Mouse (Mus musculus) forebrain, embryonic 14.5 days (tissue): ENCODE measurements at regions not wholly inside any gene's neighbourhood (a gene's known extent, or its start where the extent isn't known, plus 50 kb on each side); places are given as distances from the start of the nearest gene placed in this dataset.
"Not testable (repeated sequence)": the region's sequence is repeated elsewhere in the genome, so short reads cannot be mapped to it uniquely, and the experiment has no call there.

ENCODE experiments used
- ATAC-seq: fragments of 200-750 bp; cut with Nextera tagmentation; 2 replicates; pipeline ENCODE4 v1.8.0; 2017; ENCODE audit warnings: mild to moderate bottlenecking, moderate library complexity
- DNase-seq: peaks from one replicate; pipeline ENCODE4 v3.0.0-alpha.2; 2015; ENCODE audit warnings: low spot score
- H3K27ac ChIP-seq: fragments of 300-500 bp; sonication (generic); 2 replicates; pipeline ENCODE4 v1.5.1; 2014; ENCODE audit warnings: low read depth, mild to moderate bottlenecking, control low read depth, low read length, moderate library complexity
- H3K27me3 ChIP-seq: fragments of 300-500 bp; sonication (generic); replicated peaks from 2 replicates; pipeline ENCODE4 v1.6.1; 2014; ENCODE audit warnings: low read length, control low read depth, mixed read lengths; ENCODE audit not compliant: control insufficient read depth, insufficient read depth
- H3K36me3 ChIP-seq: fragments of 300-500 bp; sonication (generic); 2 replicates; pipeline ENCODE4 v1.6.1; 2014; ENCODE audit warnings: low read length, control low read depth; ENCODE audit not compliant: control insufficient read depth, insufficient read depth
- H3K4me1 ChIP-seq: fragments of 300-500 bp; sonication (generic); 2 replicates; pipeline ENCODE4 v1.6.1; 2014; ENCODE audit warnings: antibody characterized with exemption, low read length, control low read depth; ENCODE audit not compliant: control insufficient read depth, insufficient read depth
- H3K4me2 ChIP-seq: fragments of 300-500 bp; sonication (generic); 2 replicates; pipeline ENCODE4 v1.6.1; 2014; ENCODE audit warnings: mild to moderate bottlenecking, control low read depth, low read length
- H3K4me3 ChIP-seq: fragments of 300-500 bp; sonication (generic); 2 replicates; pipeline ENCODE4 v1.5.1; 2014; ENCODE audit warnings: low read depth, low read length, control low read depth
- H3K9ac ChIP-seq: fragments of 300-500 bp; sonication (generic); 2 replicates; pipeline ENCODE4 v1.6.1; 2014; ENCODE audit warnings: mild to moderate bottlenecking, low read length, control low read depth, moderate library complexity
- H3K9me3 ChIP-seq: fragments of 300-500 bp; sonication (generic); replicated peaks from 2 replicates; pipeline ENCODE4 v1.6.1; 2016; ENCODE audit warnings: low read length, control low read depth, mixed read lengths; ENCODE audit not compliant: control insufficient read depth
- WGBS: fragments of 180-500 bp; shearing (Covaris S2); extraction: QIAGEN DNeasy Blood & Tissue Kit; methylation state at CpG from one replicate; pipeline ENCODE4 v1.1.7; 2014; 5-methylcytosine and 5-hydroxymethylcytosine counted together

DNA sequence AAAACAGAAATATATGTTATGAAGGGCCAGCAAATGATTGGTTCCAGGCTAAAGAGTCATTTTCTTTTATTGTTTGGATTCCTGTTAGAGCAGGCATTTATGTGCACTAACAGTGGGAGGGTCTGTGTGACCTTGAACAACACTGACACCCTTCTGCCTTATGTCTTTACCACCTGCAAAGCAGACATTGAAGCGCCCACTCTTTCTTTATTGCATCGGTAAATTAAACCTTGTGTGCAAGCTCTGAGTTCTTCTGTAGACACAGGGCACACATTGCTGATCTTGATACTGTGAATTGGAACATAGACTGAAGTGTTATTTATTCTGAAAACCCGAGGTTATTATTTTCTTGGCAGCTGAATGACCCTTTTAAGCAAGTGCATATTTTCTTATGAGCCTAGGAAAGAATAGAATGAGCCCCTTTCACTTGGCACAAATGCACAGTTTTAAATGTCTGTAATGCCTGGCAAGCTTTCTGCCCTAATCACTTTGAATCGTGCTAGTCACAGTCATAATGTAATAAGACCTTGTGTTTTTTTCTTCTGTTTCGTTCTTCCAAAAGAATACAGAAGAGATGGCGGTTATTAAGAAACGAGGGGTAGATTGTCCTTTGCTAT lies 125.1 kb upstream of the Cobl start:
- no peak overlapping the region for H3K4me3 ChIP-seq
- no peak overlapping the region for H3K27ac ChIP-seq
- H3K4me1 ChIP-seq = peaks cover 3% of the 10 kb centered on the region; the same call in 1 of the 2 replicates
- no peak overlapping the region for H3K4me2 ChIP-seq
- DNase-seq (peak; percentile 81), ATAC-seq (peak; percentile 83)
- WGBS = 17% methylated on average over 7 of the region's 7 CpGs
- no peaks in the 10 kb centered on the region for H3K36me3 ChIP-seq
- no peaks in the 10 kb centered on the region for H3K27me3 ChIP-seq
- H3K9me3 ChIP-seq = no peaks in the 10 kb centered on the region
- no peak overlapping the region for H3K9ac ChIP-seq

DNA sequence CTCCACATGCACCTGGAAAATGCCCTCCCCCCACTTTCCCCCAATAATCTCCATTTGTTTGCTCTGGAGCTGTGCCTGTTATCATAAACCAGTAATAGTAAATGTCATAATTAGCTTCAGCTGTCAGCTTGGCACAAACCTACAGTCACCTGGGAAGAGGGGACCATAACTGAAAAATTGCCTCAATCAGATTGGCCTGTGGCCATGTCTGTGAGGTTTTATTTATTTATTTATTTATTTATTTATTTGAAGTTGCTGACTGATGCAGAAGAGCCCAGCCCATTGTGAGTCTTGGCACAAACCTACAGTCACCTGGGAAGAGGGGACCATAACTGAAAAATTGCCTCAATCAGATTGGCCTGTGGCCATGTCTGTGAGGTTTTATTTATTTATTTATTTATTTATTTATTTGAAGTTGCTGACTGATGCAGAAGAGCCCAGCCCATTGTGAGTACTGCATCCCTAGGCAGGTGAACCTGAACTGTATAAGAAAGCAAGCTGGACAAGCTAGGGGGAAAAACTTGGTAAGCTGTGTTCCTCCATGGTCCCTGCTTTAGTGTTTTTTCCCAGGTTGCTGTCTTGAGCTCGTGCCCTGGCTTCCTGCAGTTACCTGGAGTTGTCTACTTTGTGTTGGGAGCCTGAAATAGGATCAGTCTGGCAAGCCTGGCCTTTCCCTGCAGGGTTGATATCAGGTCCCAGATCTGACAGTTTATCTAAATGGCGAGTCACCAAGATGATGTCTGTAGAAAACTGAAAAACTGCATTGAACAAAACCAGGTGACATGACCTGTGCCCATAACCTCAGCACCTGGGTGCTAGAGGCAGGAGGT lies 120.3 kb upstream of the Cobl start:
- H3K9me3 ChIP-seq, H3K27me3 ChIP-seq, H3K4me3 ChIP-seq, DNase-seq, H3K27ac ChIP-seq, H3K36me3 ChIP-seq, H3K9ac ChIP-seq, H3K4me2 ChIP-seq, H3K4me1 ChIP-seq: not testable (repeated sequence)
- WGBS = 77% methylated on average over 2 of the region's 2 CpGs
- 0 out of 2 replicates have a peak, but pooled peaks have one; percentile 16 for ATAC-seq

DNA sequence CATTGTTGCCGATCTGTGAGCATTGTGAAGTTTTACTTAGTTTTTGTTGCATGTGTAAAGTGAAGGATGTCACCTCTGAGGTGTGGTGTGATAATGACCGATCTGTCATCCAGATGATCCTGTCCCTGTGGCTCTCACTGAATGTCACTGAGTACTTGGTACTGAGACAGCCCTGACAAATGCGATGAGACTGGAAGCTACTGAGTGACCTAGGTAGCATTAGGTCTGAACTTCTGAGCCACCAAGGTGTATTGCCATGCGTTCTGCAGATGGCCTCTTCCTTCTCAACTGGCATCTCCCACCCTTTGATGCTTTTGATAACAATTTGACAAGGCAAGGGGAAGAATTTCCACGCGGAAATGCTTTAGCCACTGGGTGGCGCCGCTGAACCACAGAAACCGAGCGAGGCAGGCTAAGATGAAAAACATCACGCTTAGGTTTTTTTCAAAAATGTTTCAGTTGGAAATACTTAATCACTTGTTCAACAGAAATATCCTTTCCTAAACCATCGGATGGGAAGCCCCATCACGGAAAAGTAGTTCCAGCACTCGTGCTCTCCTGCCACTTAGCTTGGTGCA lies 114.3 kb upstream of the Cobl start:
- Histone ChIP-seq H3K4me1 (no peaks in the 10 kb centered on the region), H3K27ac (no peak overlapping the region), H3K4me3 (no peak overlapping the region), H3K4me2 (no peak overlapping the region), H3K9me3 (no peaks in the 10 kb centered on the region), H3K27me3 (no peaks in the 10 kb centered on the region), H3K9ac (no peak overlapping the region), H3K36me3 (no peaks in the 10 kb centered on the region)
- DNase-seq (peak; percentile 87), ATAC-seq (peak; percentile 62; the same call in 1 of the 2 replicates)
- 31% methylated on average over 14 of the region's 14 CpGs for WGBS

DNA sequence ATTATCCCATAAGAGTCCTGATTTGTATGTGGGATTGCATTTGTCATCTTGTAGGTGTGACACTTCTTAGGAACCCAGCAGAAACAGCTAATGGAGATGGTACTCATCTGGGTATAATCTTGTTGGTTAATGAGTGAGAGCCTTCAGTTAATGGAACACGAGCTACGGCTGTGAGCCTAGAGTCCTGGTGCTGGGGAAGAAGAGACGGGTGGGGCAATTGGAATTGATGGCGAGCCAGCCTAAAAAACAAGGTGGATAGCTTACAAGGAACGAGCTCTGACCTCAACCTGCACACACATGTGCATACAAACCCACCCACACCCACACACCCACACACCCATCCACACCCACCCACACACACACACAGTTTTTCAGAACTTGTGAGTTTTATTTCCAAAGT lies 94.9 kb upstream of the Cobl start:
- Histone ChIP-seq H3K9me3 (no peaks in the 10 kb centered on the region), H3K9ac (no peak overlapping the region), H3K27me3 (no peaks in the 10 kb centered on the region), H3K4me3 (no peak overlapping the region), H3K4me1 (no peaks in the 10 kb centered on the region), H3K4me2 (no peak overlapping the region), H3K36me3 (no peaks in the 10 kb centered on the region), H3K27ac (no peak overlapping the region)
- DNase-seq (no peak), ATAC-seq (peak; percentile 42)
- WGBS = 75% methylated on average over 5 of the region's 5 CpGs

DNA sequence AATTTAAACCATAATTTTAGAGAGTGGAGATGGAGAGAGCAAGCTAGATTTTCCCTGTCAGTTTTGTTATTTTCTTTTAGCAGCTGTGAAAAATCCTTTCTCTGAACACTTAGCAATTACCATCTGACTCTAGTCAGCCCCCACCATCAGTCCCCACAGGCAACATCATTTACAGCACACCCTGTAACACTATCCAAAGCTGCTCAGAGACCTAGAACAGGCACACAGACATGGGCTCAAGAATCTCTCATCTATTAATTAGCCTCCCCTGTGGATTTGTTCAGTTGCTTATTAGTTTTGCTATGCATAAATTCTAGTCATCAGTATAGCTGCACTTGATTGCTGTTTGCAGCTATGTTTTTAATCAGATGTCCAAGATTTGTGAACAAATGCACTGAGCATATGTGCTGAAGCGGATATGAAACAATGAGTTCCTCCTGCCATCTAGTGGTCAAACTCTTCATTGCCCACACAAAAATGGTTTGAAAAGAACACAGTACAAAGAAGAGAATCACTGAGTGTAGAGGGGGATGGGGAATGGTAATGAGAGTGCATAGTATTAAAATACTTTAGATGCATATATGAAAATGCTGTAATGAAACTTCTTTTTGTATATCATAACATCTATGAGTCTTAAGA lies 94.4 kb upstream of the Cobl start:
- H3K36me3 ChIP-seq = no peaks in the 10 kb centered on the region
- H3K27ac ChIP-seq = no peak overlapping the region
- no peaks in the 10 kb centered on the region for H3K27me3 ChIP-seq
- no peaks in the 10 kb centered on the region for H3K4me1 ChIP-seq
- no peak overlapping the region for H3K4me2 ChIP-seq
- DNase-seq = peak; percentile 90
- no peak overlapping the region for H3K9ac ChIP-seq
- ATAC-seq = peak; percentile 91
- WGBS = 6% methylated on average over 1 of the region's 1 CpGs
- no peaks in the 10 kb centered on the region for H3K9me3 ChIP-seq
- no peak overlapping the region for H3K4me3 ChIP-seq

DNA sequence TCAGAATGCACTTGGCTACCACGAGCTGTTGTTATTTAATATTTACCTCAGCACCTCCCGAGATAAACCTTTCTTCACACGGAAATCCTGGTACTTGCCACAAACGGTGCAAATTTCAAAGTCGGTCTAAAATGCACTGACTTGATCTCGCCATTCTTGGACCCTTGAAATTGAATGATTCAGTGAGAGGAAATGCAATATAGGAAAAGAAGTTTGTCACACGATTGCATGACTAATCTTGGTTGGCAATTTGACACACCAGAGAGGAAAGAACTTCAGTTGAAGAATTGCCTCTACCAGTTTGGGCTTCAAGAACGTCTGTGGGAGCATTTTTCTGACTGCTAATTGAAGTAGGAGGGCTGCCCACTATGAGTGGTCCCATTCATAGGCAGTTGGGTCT lies 93.4 kb upstream of the Cobl start:
- DNase-seq (no peak), ATAC-seq (no peak)
- no peaks in the 10 kb centered on the region for H3K9me3 ChIP-seq
- 76% methylated on average over 8 of the region's 8 CpGs for WGBS
- no peak overlapping the region for H3K4me2 ChIP-seq
- no peak overlapping the region for H3K4me3 ChIP-seq
- H3K9ac ChIP-seq = no peak overlapping the region
- H3K27ac ChIP-seq = no peak overlapping the region
- no peaks in the 10 kb centered on the region for H3K36me3 ChIP-seq
- no peaks in the 10 kb centered on the region for H3K4me1 ChIP-seq
- H3K27me3 ChIP-seq = no peaks in the 10 kb centered on the region

DNA sequence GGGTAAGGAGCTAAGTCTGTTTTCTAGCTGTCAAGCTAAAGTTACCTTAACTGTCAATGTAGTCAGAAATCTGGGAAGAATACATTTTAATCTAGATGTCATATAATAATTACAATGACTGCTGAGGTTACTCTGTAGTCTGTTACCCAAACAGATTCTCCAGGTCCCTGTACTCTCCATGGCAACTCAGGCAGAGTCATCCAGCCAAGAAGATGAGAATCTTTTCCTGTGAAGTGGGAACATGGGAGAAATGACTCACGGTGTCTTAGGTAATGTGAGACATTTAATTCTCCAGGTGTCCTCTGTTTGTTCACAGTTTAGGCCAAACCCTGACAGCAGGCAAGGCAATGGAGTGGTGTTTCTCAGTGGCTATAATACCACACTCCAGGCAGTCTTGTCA lies 81.0 kb upstream of the Cobl start:
- DNase-seq = no peak
- Histone ChIP-seq H3K36me3 (no peaks in the 10 kb centered on the region), H3K4me1 (no peaks in the 10 kb centered on the region), H3K4me3 (no peak overlapping the region), H3K27me3 (no peaks in the 10 kb centered on the region), H3K4me2 (no peak overlapping the region), H3K9ac (no peak overlapping the region), H3K27ac (no peak overlapping the region), H3K9me3 (no peaks in the 10 kb centered on the region)
- no peak for ATAC-seq
- 89% methylated on average over 1 of the region's 1 CpGs for WGBS

DNA sequence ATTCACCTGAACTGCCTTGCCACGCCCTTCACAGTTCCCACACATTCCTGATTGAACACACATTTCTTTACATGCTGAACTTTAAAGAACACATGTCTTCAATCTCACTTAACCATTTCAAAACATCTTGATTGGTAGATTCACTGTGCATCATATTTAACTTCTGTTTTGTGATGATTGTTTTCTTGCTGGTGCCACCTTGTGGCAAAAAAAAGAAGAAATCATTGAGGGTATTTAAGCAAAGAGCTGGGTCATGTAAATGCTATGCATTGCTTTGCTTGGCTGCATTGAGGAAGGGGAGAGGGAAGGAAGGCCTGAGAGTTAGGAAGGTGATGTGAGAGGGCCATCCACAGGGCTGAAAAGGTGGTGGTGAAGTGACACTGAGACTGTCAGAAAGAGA lies 78.3 kb upstream of the Cobl start:
- ATAC-seq (no peak), DNase-seq (peak; percentile 44)
- H3K27me3 ChIP-seq = no peaks in the 10 kb centered on the region
- no peak overlapping the region for H3K4me3 ChIP-seq
- H3K9ac ChIP-seq = no peak overlapping the region
- H3K27ac ChIP-seq = no peak overlapping the region
- no peaks in the 10 kb centered on the region for H3K36me3 ChIP-seq
- H3K9me3 ChIP-seq = no peaks in the 10 kb centered on the region
- H3K4me1 ChIP-seq = no peaks in the 10 kb centered on the region
- 76% methylated on average over 1 of the region's 1 CpGs for WGBS
- H3K4me2 ChIP-seq = no peak overlapping the region
